Mouse (Mus musculus): ENCODE results near the gene Lyst.

Gene Lyst

GRCm38 (mm10) chr13:13574258-13574870, 15.8 kb upstream of the Lyst start:
- no peak for DNase-seq

- no peak for DNase-seq
Measured at GRCm38 (mm10) chr13:13575106-13575505, 15.1 kb upstream of the Lyst start.

- no peak for DNase-seq
Measured at GRCm38 (mm10) chr13:13576469-13577205, 13.6 kb upstream of the Lyst start.

GRCm38 (mm10) chr13:13581988-13582387, 8.2 kb upstream of the Lyst start:
- no peak for DNase-seq

GRCm38 (mm10) chr13:13583473-13583872, 6.7 kb upstream of the Lyst start:
- DNase-seq = no peak

- no peak for DNase-seq
Measured at GRCm38 (mm10) chr13:13587653-13588184, 2.5 kb upstream of the Lyst start.

GRCm38 (mm10) chr13:13588518-13588917, 1.7 kb upstream of the Lyst start:
- no peak for DNase-seq

- no peak for DNase-seq
Measured at GRCm38 (mm10) chr13:13589032-13589431, 1.2 kb upstream of the Lyst start.

GRCm38 (mm10) chr13:13591892-13592291, 1.7 kb downstream of the Lyst start:
- DNase-seq = no peak

GRCm38 (mm10) chr13:13596424-13597044, 6.3 kb downstream of the Lyst start:
- no peak for DNase-seq

GRCm38 (mm10) chr13:13597896-13598295, 7.7 kb downstream of the Lyst start:
- DNase-seq = no peak

- no peak for DNase-seq
Measured at GRCm38 (mm10) chr13:13601407-13601806, 11.2 kb downstream of the Lyst start.

GRCm38 (mm10) chr13:13606149-13606548, 16.0 kb downstream of the Lyst start:
- DNase-seq = no peak

GRCm38 (mm10) chr13:13608311-13608710, 18.1 kb downstream of the Lyst start:
- no peak for DNase-seq

- DNase-seq = no peak
Measured at GRCm38 (mm10) chr13:13609655-13610054, 19.5 kb downstream of the Lyst start.

GRCm38 (mm10) chr13:13612882-13613281, 22.7 kb downstream of the Lyst start:
- DNase-seq = peak; percentile 10

- DNase-seq = no peak
Measured at GRCm38 (mm10) chr13:13614235-13614634, 24.0 kb downstream of the Lyst start.

GRCm38 (mm10) chr13:13621456-13621855, 31.3 kb downstream of the Lyst start:
- DNase-seq = no peak

GRCm38 (mm10) chr13:13622565-13622964, 32.4 kb downstream of the Lyst start:
- no peak for DNase-seq

- DNase-seq = no peak
Measured at GRCm38 (mm10) chr13:13633746-13634145, 43.5 kb downstream of the Lyst start.

GRCm38 (mm10) chr13:13634706-13635105, 44.5 kb downstream of the Lyst start:
- no peak for DNase-seq

- no peak for DNase-seq
Measured at GRCm38 (mm10) chr13:13635224-13635623, 45.0 kb downstream of the Lyst start.

- no peak for DNase-seq
Measured at GRCm38 (mm10) chr13:13637577-13637976, 47.4 kb downstream of the Lyst start.

GRCm38 (mm10) chr13:13637981-13638380, 47.8 kb downstream of the Lyst start:
- DNase-seq = no peak

Data from liver (tissue).